Mouse (Mus musculus) midbrain, embryonic 12.5 days (tissue): ENCODE measurements at regions not wholly inside any gene's neighbourhood (a gene's known extent, or its start where the extent isn't known, plus 50 kb on each side); places are given as distances from the start of the nearest gene placed in this dataset.

Experiments
- ATAC-seq: fragments of 200-750 bp; cut with Nextera tagmentation; 2 replicates; pipeline ENCODE4 v1.8.0; 2017; ENCODE audit warnings: low read depth, moderate TSS enrichment, moderate library complexity; ENCODE audit not compliant: low FRiP score
- H3K27ac ChIP-seq: fragments of 300-500 bp; sonication (generic); replicated peaks from 2 replicates; pipeline ENCODE4 v1.5.1; 2016; ENCODE audit warnings: mild to moderate bottlenecking
- H3K27me3 ChIP-seq: fragments of 300-500 bp; sonication (generic); 2 replicates; pipeline ENCODE4 v1.6.1; 2016; ENCODE audit warnings: mild to moderate bottlenecking
- H3K36me3 ChIP-seq: fragments of 300-500 bp; sonication (generic); 2 replicates; pipeline ENCODE4 v1.6.1; 2016
- H3K4me1 ChIP-seq: fragments of 300-500 bp; sonication (generic); 2 replicates; pipeline ENCODE4 v1.6.1; 2016
- H3K4me2 ChIP-seq: fragments of 300-500 bp; sonication (generic); replicated peaks from 2 replicates; pipeline ENCODE4 v1.6.1; 2016; ENCODE audit warnings: mild to moderate bottlenecking, moderate library complexity
- H3K4me3 ChIP-seq: fragments of 300-500 bp; sonication (generic); 2 replicates; pipeline ENCODE4 v1.5.1; 2016; ENCODE audit warnings: mild to moderate bottlenecking
- H3K9ac ChIP-seq: fragments of 300-500 bp; sonication (generic); replicated peaks from 2 replicates; pipeline ENCODE4 v1.6.1; 2016; ENCODE audit warnings: mild to moderate bottlenecking, moderate library complexity
- H3K9me3 ChIP-seq: fragments of 300-500 bp; sonication (generic); 2 replicates; pipeline ENCODE4 v1.6.1; 2016; ENCODE audit warnings: mild to moderate bottlenecking
- WGBS: fragments of 180-500 bp; shearing (Covaris S2); methylation state at CpG from one replicate; pipeline ENCODE4 v1.1.7; 2016; 5-methylcytosine and 5-hydroxymethylcytosine counted together

- Histone ChIP-seq H3K4me1 (no peaks in the 10 kb centered on the region), H3K9me3 (no peaks in the 10 kb centered on the region), H3K9ac (no peak overlapping the region), H3K27ac (no peak overlapping the region), H3K36me3 (no peaks in the 10 kb centered on the region), H3K4me3 (no peak overlapping the region), H3K4me2 (no peak overlapping the region), H3K27me3 (no peaks in the 10 kb centered on the region)
- no peak for ATAC-seq
- 93% methylated on average over 9 of the region's 9 CpGs for WGBS
Observed at GRCm38 (mm10) chr12:70615123-70615522, 162.2 kb downstream of the Tmx1 start.

- Histone ChIP-seq H3K36me3 (no peaks in the 10 kb centered on the region), H3K27ac (no peak overlapping the region), H3K9me3 (no peaks in the 10 kb centered on the region), H3K27me3 (no peaks in the 10 kb centered on the region), H3K4me1 (no peaks in the 10 kb centered on the region), H3K4me3 (no peak overlapping the region), H3K4me2 (no peak overlapping the region), H3K9ac (no peak overlapping the region)
- 75% methylated on average over 4 of the region's 4 CpGs for WGBS
- no peak for ATAC-seq
Observed at GRCm38 (mm10) chr12:70616049-70616448, 163.2 kb downstream of the Tmx1 start.

- WGBS = 39% methylated on average over 4 of the region's 4 CpGs
Observed at GRCm38 (mm10) chr12:70616487-70616886, 163.6 kb downstream of the Tmx1 start.

GRCm38 (mm10) chr12:70617024-70617423 is 164.1 kb downstream of the Tmx1 start:
- Histone ChIP-seq H3K4me3 (no peak overlapping the region), H3K4me2 (no peak overlapping the region), H3K4me1 (no peaks in the 10 kb centered on the region), H3K27me3 (no peaks in the 10 kb centered on the region), H3K9me3 (no peaks in the 10 kb centered on the region), H3K9ac (no peak overlapping the region), H3K27ac (no peak overlapping the region), H3K36me3 (no peaks in the 10 kb centered on the region)
- 87% methylated on average over 1 of the region's 1 CpGs for WGBS
- ATAC-seq = no peak

More at GRCm38 (mm10) chr12:70616487-70616886, 163.6 kb downstream of the Tmx1 start:
- H3K4me1 ChIP-seq = no peaks in the 10 kb centered on the region
- no peak overlapping the region for H3K4me3 ChIP-seq
- no peak for ATAC-seq
- no peak overlapping the region for H3K9ac ChIP-seq
- no peaks in the 10 kb centered on the region for H3K36me3 ChIP-seq
- H3K4me2 ChIP-seq = no peak overlapping the region
- no peaks in the 10 kb centered on the region for H3K9me3 ChIP-seq
- H3K27ac ChIP-seq = no peak overlapping the region
- H3K27me3 ChIP-seq = no peaks in the 10 kb centered on the region

- Histone ChIP-seq H3K9me3 (no peaks in the 10 kb centered on the region), H3K4me1 (0 out of 2 replicates have a peak, but pooled peaks cover 2% of the 10 kb centered on the region), H3K4me2 (no peak overlapping the region), H3K27ac (no peak overlapping the region), H3K27me3 (no peaks in the 10 kb centered on the region), H3K9ac (no peak overlapping the region), H3K36me3 (no peaks in the 10 kb centered on the region), H3K4me3 (no peak overlapping the region)
- ATAC-seq = no peak
- 73% methylated on average over 3 of the region's 3 CpGs for WGBS
Observed at GRCm38 (mm10) chr12:70617979-70618378, 165.1 kb downstream of the Tmx1 start.

- no peaks in the 10 kb centered on the region for H3K9me3 ChIP-seq
- peaks cover 2% of the 10 kb centered on the region; the same call in 1 of the 2 replicates for H3K4me1 ChIP-seq
- no peak overlapping the region for H3K4me3 ChIP-seq
- no peak for ATAC-seq
- 89% methylated on average over 2 of the region's 2 CpGs for WGBS
- H3K4me2 ChIP-seq = no peak overlapping the region
- no peaks in the 10 kb centered on the region for H3K27me3 ChIP-seq
- H3K27ac ChIP-seq = no peak overlapping the region
- no peaks in the 10 kb centered on the region for H3K36me3 ChIP-seq
- H3K9ac ChIP-seq = no peak overlapping the region
Observed at GRCm38 (mm10) chr12:70619436-70619835, 166.5 kb downstream of the Tmx1 start.

GRCm38 (mm10) chr12:70622019-70622418 is 169.1 kb downstream of the Tmx1 start:
- H3K4me2 ChIP-seq = no peak overlapping the region
- peaks cover 2% of the 10 kb centered on the region; the same call in 1 of the 2 replicates for H3K4me1 ChIP-seq
- 67% methylated on average over 4 of the region's 4 CpGs for WGBS
- H3K9ac ChIP-seq = no peak overlapping the region
- no peaks in the 10 kb centered on the region for H3K27me3 ChIP-seq
- H3K9me3 ChIP-seq = no peaks in the 10 kb centered on the region
- no peak for ATAC-seq
- H3K4me3 ChIP-seq = no peak overlapping the region
- H3K27ac ChIP-seq = no peak overlapping the region
- no peaks in the 10 kb centered on the region for H3K36me3 ChIP-seq

- Histone ChIP-seq H3K4me3 (no peak overlapping the region), H3K9ac (no peak overlapping the region), H3K9me3 (no peaks in the 10 kb centered on the region), H3K27ac (no peak overlapping the region), H3K4me2 (no peak overlapping the region), H3K36me3 (no peaks in the 10 kb centered on the region), H3K4me1 (peaks cover 2% of the 10 kb centered on the region; the same call in 1 of the 2 replicates), H3K27me3 (no peaks in the 10 kb centered on the region)
- ATAC-seq = no peak
- 77% methylated on average over 9 of the region's 9 CpGs for WGBS
Observed at GRCm38 (mm10) chr12:70624298-70624980, 171.5 kb downstream of the Tmx1 start.

GRCm38 (mm10) chr12:70627638-70628037 is 174.7 kb downstream of the Tmx1 start:
- 70% methylated on average over 7 of the region's 7 CpGs for WGBS
- no peaks in the 10 kb centered on the region for H3K9me3 ChIP-seq

GRCm38 (mm10) chr12:70628384-70629365 is 175.8 kb downstream of the Tmx1 start:
- H3K36me3 ChIP-seq = no peaks in the 10 kb centered on the region
- no peaks in the 10 kb centered on the region for H3K27me3 ChIP-seq
- H3K9me3 ChIP-seq = no peaks in the 10 kb centered on the region
- H3K27ac ChIP-seq = no peak overlapping the region
- no peaks in the 10 kb centered on the region; the same call in 1 of the 2 replicates for H3K4me1 ChIP-seq
- WGBS = 86% methylated on average over 21 of the region's 21 CpGs
- no peak overlapping the region for H3K4me2 ChIP-seq
- H3K9ac ChIP-seq = no peak overlapping the region
- ATAC-seq = no peak
- H3K4me3 ChIP-seq = no peak overlapping the region

More at GRCm38 (mm10) chr12:70627638-70628037, 174.7 kb downstream of the Tmx1 start:
- H3K4me2 ChIP-seq = no peak overlapping the region
- no peak overlapping the region for H3K27ac ChIP-seq
- no peaks in the 10 kb centered on the region; the same call in 1 of the 2 replicates for H3K4me1 ChIP-seq
- H3K4me3 ChIP-seq = no peak overlapping the region
- no peaks in the 10 kb centered on the region for H3K27me3 ChIP-seq
- no peaks in the 10 kb centered on the region for H3K36me3 ChIP-seq
- ATAC-seq = no peak
- H3K9ac ChIP-seq = no peak overlapping the region

GRCm38 (mm10) chr12:70629371-70629770 is 176.5 kb downstream of the Tmx1 start:
- no peak for ATAC-seq
- 91% methylated on average over 5 of the region's 5 CpGs for WGBS
- Histone ChIP-seq H3K4me1 (no peaks in the 10 kb centered on the region), H3K4me3 (no peak overlapping the region), H3K9ac (no peak overlapping the region), H3K4me2 (no peak overlapping the region), H3K27me3 (no peaks in the 10 kb centered on the region), H3K27ac (no peak overlapping the region), H3K9me3 (no peaks in the 10 kb centered on the region), H3K36me3 (no peaks in the 10 kb centered on the region)

- Histone ChIP-seq H3K9ac (no peak overlapping the region), H3K4me1 (no peaks in the 10 kb centered on the region), H3K27ac (no peak overlapping the region), H3K4me2 (no peak overlapping the region), H3K4me3 (no peak overlapping the region), H3K36me3 (no peaks in the 10 kb centered on the region), H3K27me3 (no peaks in the 10 kb centered on the region), H3K9me3 (no peaks in the 10 kb centered on the region)
- 62% methylated on average over 6 of the region's 6 CpGs for WGBS
- no peak for ATAC-seq
Observed at GRCm38 (mm10) chr12:70631281-70631680, 178.4 kb downstream of the Tmx1 start.
